Mouse (Mus musculus): ENCODE data around the gene Zfp52. TPM values are rescaled to one million over a fixed set of nuclear protein-coding genes. Genes with fewer than 3 reads are reported as not detected.

The Zfp52 gene
- polyA plus RNA-seq, 1 experiment from 2014 or later, result 3.5 TPM

DNA sequence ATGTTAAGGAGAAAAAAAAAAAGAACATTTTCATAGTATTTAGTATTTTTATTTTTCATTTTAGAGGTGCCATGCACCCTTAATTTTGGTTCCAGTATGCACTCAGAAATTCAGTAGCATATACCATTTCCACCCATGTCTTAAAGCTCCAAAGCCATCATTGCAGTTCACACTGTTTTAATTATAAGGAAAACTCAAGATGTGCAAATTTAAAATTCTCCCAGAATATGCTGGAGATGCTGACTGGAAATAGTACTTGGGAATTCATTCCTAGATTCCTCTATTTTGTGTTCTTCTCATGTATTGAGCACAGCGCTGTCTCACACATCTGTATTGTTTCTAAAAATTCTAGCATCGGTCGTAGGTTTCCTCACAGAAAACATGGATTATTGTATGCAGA is 29.1 kb upstream of the Zfp52 start:
- WGBS, result 98% methylated on average over 3 of the region's 3 CpGs
- H3K27me3 ChIP-seq (ENCODE audit: control insufficient read depth, insufficient read depth, low read length), result no peaks in the 10 kb centered on the region
- no peaks in the 10 kb centered on the region for H3K9me3 ChIP-seq (ENCODE audit: control insufficient read depth, low read length)
- H3K36me3 ChIP-seq (ENCODE audit: control insufficient read depth, insufficient read depth, low read length), result no peaks in the 10 kb centered on the region; the same call in 1 of the 2 replicates
- TF ChIP-seq EP300 (optimal IDR thresholded peaks at IDR 0.05), result no peak
- no peak for TF ChIP-seq CTCF (IDR thresholded peaks at IDR 0.05; ENCODE audit: low read depth)
- H3K4me3 ChIP-seq (ENCODE audit: low read depth, low read length), result no peak overlapping the region
- no peak overlapping the region for H3K4me2 ChIP-seq (replicated peaks; ENCODE audit: low read depth)
- ATAC-seq (ENCODE audit: low FRiP score, low TSS enrichment) (no peak), DNase-seq (ENCODE audit: low spot score) (no peak)
- H3K9ac ChIP-seq (ENCODE audit: low read length), result no peak overlapping the region
- no peak overlapping the region for H3K27ac ChIP-seq (replicated peaks)
- H3K4me1 ChIP-seq (replicated peaks; ENCODE audit: control insufficient read depth, insufficient read depth), result no peaks in the 10 kb centered on the region

GRCm38 (mm10) chr17:21509756-21510155 is 25.6 kb upstream of the Zfp52 start:
- no peaks in the 10 kb centered on the region for H3K27me3 ChIP-seq (ENCODE audit: control insufficient read depth, insufficient read depth, low read length)
- H3K36me3 ChIP-seq (ENCODE audit: control insufficient read depth, insufficient read depth, low read length), result no peaks in the 10 kb centered on the region; the same call in 1 of the 2 replicates
- H3K4me2 ChIP-seq (replicated peaks; ENCODE audit: low read depth), result no peak overlapping the region
- TF ChIP-seq CTCF (IDR thresholded peaks at IDR 0.05; ENCODE audit: low read depth) (no peak), EP300 (optimal IDR thresholded peaks at IDR 0.05) (no peak)
- DNase-seq (ENCODE audit: low spot score) (no peak), ATAC-seq (ENCODE audit: low FRiP score, low TSS enrichment) (no peak)
- H3K4me3 ChIP-seq (ENCODE audit: low read depth, low read length), result no peak overlapping the region
- no peaks in the 10 kb centered on the region for H3K4me1 ChIP-seq (replicated peaks; ENCODE audit: control insufficient read depth, insufficient read depth)
- no peak overlapping the region for H3K9ac ChIP-seq (ENCODE audit: low read length)
- H3K27ac ChIP-seq (replicated peaks), result no peak overlapping the region
- no peaks in the 10 kb centered on the region for H3K9me3 ChIP-seq (ENCODE audit: control insufficient read depth, low read length)

GRCm38 (mm10) chr17:21515403-21516105 is 19.8 kb upstream of the Zfp52 start:
- ATAC-seq (ENCODE audit: low FRiP score, low TSS enrichment), result peak; percentile 70
- under 1% methylated on average over 8 of the region's 8 CpGs for WGBS
- TF ChIP-seq CTCF (IDR thresholded peaks at IDR 0.05; ENCODE audit: low read depth) (peak; percentile 89), EP300 (optimal IDR thresholded peaks at IDR 0.05) (no peak)

GRCm38 (mm10) chr17:21516201-21517129 is 18.9 kb upstream of the Zfp52 start:
- H3K4me2 ChIP-seq (replicated peaks; ENCODE audit: low read depth), result peak overlapping the region; percentile 75
- H3K27ac ChIP-seq (replicated peaks), result peak overlapping the region; percentile 95
- peak overlapping the region; percentile 73 for H3K9ac ChIP-seq (ENCODE audit: low read length)
- peak; percentile 94 for ATAC-seq (ENCODE audit: low FRiP score, low TSS enrichment)
- no peaks in the 10 kb centered on the region for H3K9me3 ChIP-seq (ENCODE audit: control insufficient read depth, low read length)
- H3K36me3 ChIP-seq (ENCODE audit: control insufficient read depth, insufficient read depth, low read length), result no peaks in the 10 kb centered on the region
- no peaks in the 10 kb centered on the region for H3K27me3 ChIP-seq (ENCODE audit: control insufficient read depth, insufficient read depth, low read length)
- H3K4me1 ChIP-seq (replicated peaks; ENCODE audit: control insufficient read depth, insufficient read depth), result no peaks in the 10 kb centered on the region
- TF ChIP-seq CTCF (IDR thresholded peaks at IDR 0.05; ENCODE audit: low read depth) (no peak; the same call in 1 of the 2 replicates), EP300 (optimal IDR thresholded peaks at IDR 0.05) (peak; percentile 77)
- peak overlapping the region; percentile 54 for H3K4me3 ChIP-seq (ENCODE audit: low read depth, low read length)
- under 1% methylated on average over 37 of the region's 37 CpGs for WGBS
- peak; percentile 81 for DNase-seq (ENCODE audit: low spot score)

More at GRCm38 (mm10) chr17:21515403-21516105, 19.8 kb upstream of the Zfp52 start:
- H3K4me1 ChIP-seq (replicated peaks; ENCODE audit: control insufficient read depth, insufficient read depth), result no peaks in the 10 kb centered on the region
- H3K4me3 ChIP-seq (ENCODE audit: low read depth, low read length), result no peak overlapping the region
- H3K36me3 ChIP-seq (ENCODE audit: control insufficient read depth, insufficient read depth, low read length), result no peaks in the 10 kb centered on the region
- peak overlapping the region; percentile 75 for H3K4me2 ChIP-seq (replicated peaks; ENCODE audit: low read depth)
- peak overlapping the region; percentile 73 for H3K9ac ChIP-seq (ENCODE audit: low read length)
- H3K27ac ChIP-seq (replicated peaks), result peak overlapping the region; percentile 95
- peak; percentile 66 for DNase-seq (ENCODE audit: low spot score)
- no peaks in the 10 kb centered on the region for H3K27me3 ChIP-seq (ENCODE audit: control insufficient read depth, insufficient read depth, low read length)
- no peaks in the 10 kb centered on the region for H3K9me3 ChIP-seq (ENCODE audit: control insufficient read depth, low read length)

DNA sequence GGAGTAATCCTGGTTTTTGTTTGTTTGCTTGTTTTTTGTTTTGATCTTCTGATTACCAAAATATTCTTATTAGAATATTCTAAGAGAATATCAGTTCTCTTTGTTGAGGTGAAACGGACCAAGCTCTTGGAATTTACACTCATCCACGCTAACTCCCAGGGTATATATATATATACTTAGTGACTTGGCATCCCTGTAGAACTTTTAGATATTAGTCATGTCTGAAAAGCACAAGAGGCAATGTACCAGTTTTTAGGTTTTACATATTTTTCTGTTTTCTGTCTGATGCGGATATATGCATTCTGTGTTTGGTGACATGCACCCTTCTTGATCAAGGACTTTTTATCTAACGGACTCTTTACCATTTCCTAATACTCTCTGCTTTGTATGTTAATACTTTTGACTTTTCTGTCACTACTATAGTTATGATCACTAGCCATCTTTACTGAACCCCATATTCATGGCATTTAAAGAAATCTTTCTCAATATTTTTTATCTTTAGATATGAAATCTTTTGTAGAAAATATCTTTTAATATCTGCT is 18.1 kb upstream of the Zfp52 start:
- Histone ChIP-seq H3K4me2 (replicated peaks; ENCODE audit: low read depth) (peak overlapping the region; percentile 75), H3K36me3 (ENCODE audit: control insufficient read depth, insufficient read depth, low read length) (no peaks in the 10 kb centered on the region), H3K9me3 (ENCODE audit: control insufficient read depth, low read length) (no peaks in the 10 kb centered on the region), H3K9ac (ENCODE audit: low read length) (peak overlapping the region; percentile 73), H3K27me3 (ENCODE audit: control insufficient read depth, insufficient read depth, low read length) (no peaks in the 10 kb centered on the region), H3K27ac (replicated peaks) (peak overlapping the region; percentile 95), H3K4me1 (replicated peaks; ENCODE audit: control insufficient read depth, insufficient read depth) (no peaks in the 10 kb centered on the region), H3K4me3 (ENCODE audit: low read depth, low read length) (peak overlapping the region; percentile 54)
- DNase-seq (ENCODE audit: low spot score) (no peak), ATAC-seq (ENCODE audit: low FRiP score, low TSS enrichment) (no peak)
- WGBS, result 18% methylated on average over 4 of the region's 4 CpGs
- TF ChIP-seq CTCF (IDR thresholded peaks at IDR 0.05; ENCODE audit: low read depth), result no peak
- TF ChIP-seq EP300 (optimal IDR thresholded peaks at IDR 0.05), result no peak

All from stomach, postnatal 0 days (tissue).